In genomic region chr9:71737257-71738023, GRCm38 (mm10) we compare ENCODE assay signal across 14 mouse cellular contexts. TPM values are rescaled to one million over a fixed set of nuclear protein-coding genes. Genes with fewer than 3 reads are reported as not detected.
DNase-seq lines count a peak whose midpoint lies in the region; ATAC-seq and TF ChIP-seq lines count a peak whose summit lies in the region.
"Had no signal": no experiment of that assay in that cellular context is flagged by ENCODE, and none has a peak within 500 bp of the region (broad histone marks: within the 10 kb centered on the region; RNA-seq: fewer than 3 reads in every experiment).

No protein-coding gene starts in this region.

- ATAC-seq in heart, embryonic 11.5 days (replicated peaks; ENCODE audit: insufficient number of reproducible peaks, low FRiP score, low TSS enrichment): no peak
- ATAC-seq in kidney, postnatal 0 days (replicated peaks; ENCODE audit: low FRiP score, low read depth): no peak
- ATAC-seq: forebrain, embryonic 15.5 days; liver, embryonic 12.5 days had no signal

- peak overlapping the region; percentile 37; the same call in 1 of the 2 replicates for H3K27ac ChIP-seq in heart, embryonic 11.5 days (ENCODE audit: low read depth, low read length)
- H3K27ac ChIP-seq in heart, embryonic 10.5 days: no peak overlapping the region; the same call in 1 of the 2 replicates
- H3K27ac ChIP-seq in kidney, postnatal 0 days: peak overlapping the region; percentile 26; the same call in 1 of the 2 replicates
- H3K27ac ChIP-seq: forebrain, embryonic 15.5 days; liver, embryonic 12.5 days had no signal

- H3K9ac ChIP-seq in heart, embryonic 11.5 days (ENCODE audit: low read depth, low read length): no peak overlapping the region
- H3K9ac ChIP-seq in kidney, postnatal 0 days (ENCODE audit: low read depth, low read length): no peak overlapping the region
- H3K9ac ChIP-seq: forebrain, embryonic 15.5 days; liver, embryonic 12.5 days had no signal

- H3K27me3 ChIP-seq in heart, embryonic 11.5 days (ENCODE audit: control insufficient read depth, insufficient read depth, low read length): no peaks in the 10 kb centered on the region
- no peaks in the 10 kb centered on the region for H3K27me3 ChIP-seq in heart, embryonic 10.5 days (ENCODE audit: insufficient read depth, poor library complexity, severe bottlenecking)
- no peaks in the 10 kb centered on the region for H3K27me3 ChIP-seq in kidney, postnatal 0 days (ENCODE audit: insufficient read depth, low read length)
- H3K27me3 ChIP-seq: forebrain, embryonic 15.5 days; liver, embryonic 12.5 days had no signal

- peaks cover 40% of the 10 kb centered on the region for H3K4me1 ChIP-seq in heart, embryonic 11.5 days (ENCODE audit: control insufficient read depth, insufficient read depth, low read length)
- peaks cover 63% of the 10 kb centered on the region for H3K4me1 ChIP-seq in heart, embryonic 10.5 days
- no peaks in the 10 kb centered on the region for H3K4me1 ChIP-seq in kidney, postnatal 0 days (replicated peaks; ENCODE audit: insufficient read depth, low read length)
- H3K4me1 ChIP-seq: forebrain, embryonic 15.5 days; liver, embryonic 12.5 days had no signal

- WGBS in heart, embryonic 11.5 days (ENCODE audit: insufficient replicate concordance): 54% methylated on average over 3 of the region's 3 CpGs
- 64% methylated on average over 3 of the region's 3 CpGs for WGBS in heart, embryonic 10.5 days
- 64% methylated on average over 3 of the region's 3 CpGs for WGBS in kidney, postnatal 0 days

- H3K9me3 ChIP-seq in heart, embryonic 11.5 days (replicated peaks; ENCODE audit: control insufficient read depth, low read length): no peaks in the 10 kb centered on the region
- no peaks in the 10 kb centered on the region for H3K9me3 ChIP-seq in heart, embryonic 10.5 days
- H3K9me3 ChIP-seq in kidney, postnatal 0 days (replicated peaks; ENCODE audit: low read length): no peaks in the 10 kb centered on the region
- H3K9me3 ChIP-seq: forebrain, embryonic 15.5 days; liver, embryonic 12.5 days had no signal

- no peak overlapping the region for H3K4me2 ChIP-seq in heart, embryonic 11.5 days
- H3K4me2 ChIP-seq in kidney, postnatal 0 days (ENCODE audit: low read length): no peak overlapping the region
- H3K4me2 ChIP-seq: forebrain, embryonic 15.5 days; liver, embryonic 12.5 days had no signal

- H3K36me3 ChIP-seq in heart, embryonic 11.5 days (ENCODE audit: control insufficient read depth, insufficient read depth, low read length): no peaks in the 10 kb centered on the region
- H3K36me3 ChIP-seq in heart, embryonic 10.5 days: peaks cover 10% of the 10 kb centered on the region; the same call in 1 of the 2 replicates
- H3K36me3 ChIP-seq in kidney, postnatal 0 days (ENCODE audit: insufficient read depth, low read length): no peaks in the 10 kb centered on the region
- H3K36me3 ChIP-seq: forebrain, embryonic 15.5 days; liver, embryonic 12.5 days had no signal

- no peak for DNase-seq in heart, embryonic 10.5 days (ENCODE audit: low spot score)
- no peak for DNase-seq in kidney, postnatal 0 days (ENCODE audit: low spot score)
- no peak for DNase-seq in kidney, postnatal 10 days
- DNase-seq in NIH3T3 (ENCODE audit: low read depth): peak; percentile 40
- DNase-seq in fibroblast of lung, adult 2 months (ENCODE audit: low read depth): peak; percentile 56
- DNase-seq in c-Kit-positive CD71-positive TER-119-positive erythroid progenitor cells, embryonic 14.5 days (ENCODE audit: low spot score): no peak
- DNase-seq in liver: no peak
- DNase-seq: adrenal gland, adult 8-10 months; cerebellum, adult 9-10 months; midbrain, embryonic 14.5 days; right cerebral cortex, postnatal 14 days had no signal

- no peak for TF ChIP-seq CTCF in kidney, postnatal 0 days (IDR thresholded peaks at IDR 0.05; ENCODE audit: low read depth)

- H3K4me3 ChIP-seq in heart, embryonic 11.5 days (ENCODE audit: low read depth, low read length): no peak overlapping the region
- no peak overlapping the region for H3K4me3 ChIP-seq in heart, embryonic 10.5 days
- no peak overlapping the region for H3K4me3 ChIP-seq in kidney, postnatal 0 days (replicated peaks; ENCODE audit: low read depth, low read length)
- H3K4me3 ChIP-seq: forebrain, embryonic 15.5 days; liver, embryonic 12.5 days had no signal

RNA-seq across cellular contexts. Expression of gene Cgnl1, which starts 34.0 kb away (rescaled TPM):
- 37.0 and 48.8 TPM in 2 replicates for polyA plus RNA-seq in heart, embryonic 11.5 days (2014; fragmentation: Nextera tagmentation; extraction: Ambion mirVana)
- 43.1 and 60.1 TPM in 2 replicates for polyA plus RNA-seq in heart, embryonic 10.5 days (2016; fragmentation: Nextera tagmentation; extraction: Ambion mirVana)
- 33.8 and 37.9 TPM in 2 replicates for polyA plus RNA-seq in kidney, postnatal 0 days (2015; fragmentation: Nextera tagmentation; extraction: Ambion mirVana)

Comparison
In these comparisons a context has a peak if more than half of its experiments do, and no peak if none do; other contexts are left out.
1. DNase-seq: peak in NIH3T3 (single experiment) and fibroblast of lung, adult 2 months (single experiment); none in heart, embryonic 10.5 days (single experiment), kidney, postnatal 0 days (single experiment), kidney, postnatal 10 days (single experiment), c-Kit-positive CD71-positive TER-119-positive erythroid progenitor cells, embryonic 14.5 days (single experiment) and liver (single experiment).